Mouse (Mus musculus): Measurements from ENCODE around the gene Pcdh15.

Gene Pcdh15

GRCm38 (mm10) chr10:74305439-74306158 is 1206.5 kb downstream of the Pcdh15 start:
- DNase-seq (ENCODE audit: low read depth), result no peak

DNA sequence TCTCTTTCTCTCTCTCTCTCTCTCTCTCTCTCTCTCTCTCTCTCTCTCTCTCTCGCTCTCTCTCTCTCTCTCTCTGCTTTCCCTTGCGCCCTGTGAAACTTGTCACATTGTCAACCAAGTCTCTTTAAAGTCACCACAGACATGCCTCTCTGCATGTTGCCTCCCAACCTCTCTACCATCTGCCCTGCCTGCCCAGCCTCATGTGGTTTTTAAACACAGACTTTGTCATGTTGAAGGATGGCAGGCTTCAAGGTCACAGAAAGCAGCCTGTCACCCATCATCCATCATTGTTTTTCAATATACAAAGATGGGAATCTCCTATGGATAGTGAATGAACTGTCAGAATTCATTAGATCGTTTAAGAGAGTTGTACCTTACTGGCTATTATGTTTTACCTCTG is 1207.9 kb downstream of the Pcdh15 start:
- no peak for DNase-seq (ENCODE audit: low read depth)

GRCm38 (mm10) chr10:74316091-74316490 is 1216.9 kb downstream of the Pcdh15 start:
- DNase-seq (ENCODE audit: low read depth), result no peak

- no peak for DNase-seq (ENCODE audit: low read depth)
These were observed 1236.3 kb downstream of the Pcdh15 start for GRCm38 (mm10) chr10:74335412-74335811.

- DNase-seq (ENCODE audit: low read depth), result no peak
These were observed 1240.4 kb downstream of the Pcdh15 start for GRCm38 (mm10) chr10:74339247-74340160.

DNA sequence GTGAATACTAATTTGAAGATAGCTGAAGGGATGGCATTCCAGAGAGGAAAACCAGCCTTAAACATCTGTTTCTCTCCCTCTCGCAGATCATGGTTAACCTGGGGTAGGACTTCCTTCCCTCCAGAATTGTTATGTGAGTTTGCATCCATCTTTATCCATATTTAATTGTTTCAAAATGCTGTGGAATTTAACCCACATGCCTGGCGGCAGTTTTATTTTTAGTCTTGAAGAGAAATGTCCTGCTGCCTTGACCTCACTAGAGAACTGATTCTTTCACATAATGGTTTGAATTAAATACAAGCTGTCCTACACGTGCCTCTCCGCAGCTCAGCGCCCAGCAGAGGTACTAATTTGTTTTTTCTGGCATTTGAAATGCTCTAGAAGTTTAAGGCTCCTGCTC is 1260.4 kb downstream of the Pcdh15 start:
- DNase-seq (ENCODE audit: low read depth), result no peak

GRCm38 (mm10) chr10:74378697-74379096 is 1279.6 kb downstream of the Pcdh15 start:
- DNase-seq (ENCODE audit: low read depth), result no peak

DNA sequence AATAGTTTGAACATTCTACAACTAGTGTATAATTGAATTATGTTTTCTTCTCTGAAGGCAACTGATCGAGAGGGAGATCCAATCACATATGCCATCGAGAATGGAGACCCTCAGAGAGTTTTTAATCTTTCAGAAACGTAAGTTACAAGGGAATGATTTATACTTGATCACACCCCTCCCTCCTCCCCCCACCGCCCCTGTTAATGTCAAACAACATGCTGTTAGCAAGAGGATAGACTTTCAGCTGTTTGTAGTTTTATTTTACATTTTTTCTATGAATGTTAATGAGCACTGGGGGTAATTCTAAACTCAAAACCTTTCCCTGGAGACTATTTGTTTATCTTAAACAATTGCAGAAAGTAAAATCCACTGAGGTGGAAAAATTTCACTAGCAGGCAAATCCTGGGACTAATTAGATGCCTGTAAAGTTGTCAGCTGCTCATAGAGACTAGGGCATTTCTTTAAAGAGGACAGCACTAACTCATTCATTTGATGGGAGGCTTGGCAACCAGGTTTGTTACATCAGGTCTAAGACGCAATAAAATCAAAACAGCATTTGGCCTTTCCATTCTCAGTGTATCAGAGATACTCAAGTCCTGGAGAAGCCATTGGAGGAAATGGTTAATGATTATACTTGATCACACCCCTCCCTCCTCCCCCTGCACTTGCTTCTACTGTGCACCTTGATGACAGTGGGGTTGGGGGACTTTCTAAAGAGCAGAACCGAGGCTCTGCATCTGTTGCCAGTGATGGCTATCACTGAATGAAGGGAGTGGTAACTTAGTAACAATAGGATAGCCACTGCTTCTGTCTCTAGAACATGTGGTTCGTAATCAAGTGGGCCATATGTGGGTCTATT is 1280.4 kb downstream of the Pcdh15 start:
- no peak for DNase-seq (ENCODE audit: low read depth)

- no peak for DNase-seq (ENCODE audit: low read depth)
These were observed 1288.7 kb downstream of the Pcdh15 start for GRCm38 (mm10) chr10:74387538-74388499.

DNA sequence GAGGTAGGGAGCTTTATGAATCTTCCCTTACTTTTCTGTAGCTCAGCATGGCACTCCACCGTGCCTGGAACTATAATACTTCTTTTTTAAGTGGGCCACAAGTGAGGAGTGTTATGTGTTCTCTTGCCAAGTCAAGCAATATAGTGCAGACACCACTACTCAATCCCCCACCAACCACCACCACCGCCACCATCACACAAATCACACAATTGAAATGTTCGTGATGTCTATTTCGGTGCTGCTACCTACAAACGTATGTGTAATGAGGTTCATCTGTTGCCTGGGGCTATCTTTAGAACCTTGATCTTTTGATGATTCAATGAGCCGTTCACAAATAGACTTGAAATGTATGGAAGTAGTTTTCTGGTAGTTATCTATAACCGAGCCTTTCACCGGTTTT is 1304.0 kb downstream of the Pcdh15 start:
- no peak for DNase-seq (ENCODE audit: low read depth)

- no peak for DNase-seq (ENCODE audit: low read depth)
These were observed 1314.9 kb downstream of the Pcdh15 start for GRCm38 (mm10) chr10:74414021-74414420.

DNA sequence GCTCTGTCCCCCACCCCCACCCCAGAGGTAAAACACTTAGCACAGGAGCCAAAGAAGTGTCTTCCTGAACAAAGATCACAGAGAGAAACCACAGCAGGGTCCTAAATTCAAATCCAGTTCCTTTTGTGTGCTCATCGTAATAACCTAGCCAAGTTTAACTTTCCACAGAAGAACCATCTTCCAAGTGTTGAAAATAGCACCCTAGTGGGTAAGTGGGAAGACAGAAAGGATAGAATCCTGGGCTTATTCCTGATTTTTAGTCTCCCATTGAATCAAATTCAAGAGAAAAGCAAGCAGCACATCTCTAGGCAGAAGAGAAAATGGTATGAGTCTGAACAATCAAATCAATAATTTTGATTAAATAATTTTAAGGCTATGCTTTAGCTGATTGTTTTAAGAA is 1315.8 kb downstream of the Pcdh15 start:
- DNase-seq (ENCODE audit: low read depth), result no peak

- no peak for DNase-seq (ENCODE audit: low read depth)
These were observed 1316.2 kb downstream of the Pcdh15 start for GRCm38 (mm10) chr10:74415359-74415758.

GRCm38 (mm10) chr10:74415949-74416348 is 1316.8 kb downstream of the Pcdh15 start:
- no peak for DNase-seq (ENCODE audit: low read depth)

DNA sequence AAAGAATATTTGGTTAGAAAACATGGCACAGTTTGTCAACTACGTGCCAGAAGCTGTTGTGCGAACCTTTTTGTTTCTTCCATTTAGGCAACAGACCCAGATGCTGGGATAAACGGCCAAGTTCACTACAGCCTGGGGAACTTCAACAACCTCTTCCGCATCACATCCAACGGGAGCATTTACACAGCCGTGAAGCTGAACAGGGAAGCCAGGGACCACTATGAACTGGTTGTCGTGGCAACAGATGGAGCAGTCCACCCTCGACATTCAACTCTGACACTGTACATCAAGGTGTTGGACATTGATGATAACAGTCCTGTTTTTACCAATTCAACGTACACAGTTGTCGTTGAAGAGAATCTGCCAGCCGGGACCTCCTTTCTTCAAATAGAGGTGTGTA is 1350.9 kb downstream of the Pcdh15 start:
- DNase-seq (ENCODE audit: low read depth), result no peak

- peak; percentile 17 for DNase-seq (ENCODE audit: low read depth)
These were observed 1364.8 kb downstream of the Pcdh15 start for GRCm38 (mm10) chr10:74463972-74464371.

DNA sequence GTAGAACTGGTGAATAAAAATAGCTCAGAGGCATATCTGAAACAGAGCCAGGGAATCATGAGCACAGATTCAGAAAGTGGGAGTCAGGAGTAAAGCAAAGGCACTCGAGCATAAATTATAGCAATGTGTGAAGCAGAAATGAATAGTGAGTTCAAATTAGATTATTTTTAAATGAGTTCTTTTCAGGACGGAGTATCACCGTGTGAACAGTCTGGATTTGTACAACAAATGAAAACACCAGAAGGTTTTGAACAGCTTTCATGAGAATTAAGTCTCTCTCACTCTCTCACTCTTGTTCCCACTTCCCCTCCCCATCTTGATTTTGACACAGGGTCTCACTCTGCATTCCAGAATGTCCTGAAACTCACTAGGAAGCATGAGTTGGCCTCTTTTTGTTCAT is 1381.6 kb downstream of the Pcdh15 start:
- no peak for DNase-seq (ENCODE audit: low read depth)

- no peak for DNase-seq (ENCODE audit: low read depth)
These were observed 1413.2 kb downstream of the Pcdh15 start for GRCm38 (mm10) chr10:74512315-74512714.

GRCm38 (mm10) chr10:74513743-74514142 is 1414.6 kb downstream of the Pcdh15 start:
- DNase-seq (ENCODE audit: low read depth), result no peak

GRCm38 (mm10) chr10:74538371-74538770 is 1439.2 kb downstream of the Pcdh15 start:
- no peak for DNase-seq (ENCODE audit: low read depth)

- no peak for DNase-seq (ENCODE audit: low read depth)
These were observed 1456.2 kb downstream of the Pcdh15 start for GRCm38 (mm10) chr10:74555326-74555725.

Measured in induced T-regulatory cell, adult 2 months (primary cell).